Mouse (Mus musculus): ENCODE data around the gene Kalrn. TPM values are rescaled to one million over a fixed set of nuclear protein-coding genes. Genes with fewer than 3 reads are reported as not detected.

Gene Kalrn
- polyA plus RNA-seq, 1 experiment = 3.9 TPM

GRCm38 (mm10) chr16:33939133-33939531 lies 634.2 kb downstream of the Kalrn start:
- no peak for DNase-seq (ENCODE audit: low read depth)

- no peak for DNase-seq (ENCODE audit: low read depth)
Observed at GRCm38 (mm10) chr16:33938311-33939132, 634.8 kb downstream of the Kalrn start.

- no peak for DNase-seq (ENCODE audit: low read depth)
Observed at GRCm38 (mm10) chr16:33937567-33937966, 635.8 kb downstream of the Kalrn start.

GRCm38 (mm10) chr16:33936885-33937284 lies 636.4 kb downstream of the Kalrn start:
- no peak for DNase-seq (ENCODE audit: low read depth)

DNA sequence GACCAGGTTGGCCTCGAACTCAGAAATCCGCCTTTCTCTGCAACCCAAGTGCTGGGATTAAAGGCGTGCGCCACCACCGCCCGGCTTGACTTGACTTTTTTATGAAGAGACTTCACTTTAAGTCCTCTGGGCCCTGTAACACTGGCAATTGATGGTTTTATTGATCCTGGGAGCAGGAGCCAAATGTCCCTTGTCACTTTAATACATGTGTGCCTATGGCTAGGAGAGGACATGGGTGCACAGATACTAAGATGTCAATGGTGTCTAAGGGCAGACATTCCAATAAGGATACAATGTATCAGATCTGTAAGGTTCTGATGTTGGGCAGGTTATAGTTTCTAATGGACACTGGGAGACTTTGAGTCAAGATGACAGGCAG lies 637.9 kb downstream of the Kalrn start:
- DNase-seq (ENCODE audit: low read depth) = no peak

- no peak for DNase-seq (ENCODE audit: low read depth)
Observed at GRCm38 (mm10) chr16:33934701-33935406, 638.5 kb downstream of the Kalrn start.

DNA sequence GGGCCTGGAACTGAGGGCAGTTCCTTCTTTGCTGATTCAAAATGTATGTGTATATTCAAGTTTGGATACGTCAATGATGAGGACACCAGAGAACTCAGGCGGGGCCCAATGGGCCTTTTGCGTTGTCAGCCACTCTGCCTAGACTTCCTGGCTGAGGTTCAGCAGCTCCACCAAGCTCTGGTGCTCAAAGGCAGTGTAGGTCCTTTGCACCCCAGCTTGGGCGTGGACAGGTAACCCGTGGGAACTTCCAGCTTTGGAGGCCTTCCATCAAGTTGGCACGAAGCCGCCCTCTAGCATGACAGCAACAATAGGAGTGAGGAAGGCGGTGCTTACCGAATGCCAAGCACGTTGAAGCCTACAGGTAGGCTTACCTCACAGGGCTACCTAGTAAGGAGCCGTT lies 639.9 kb downstream of the Kalrn start:
- no peak for DNase-seq (ENCODE audit: low read depth)

DNA sequence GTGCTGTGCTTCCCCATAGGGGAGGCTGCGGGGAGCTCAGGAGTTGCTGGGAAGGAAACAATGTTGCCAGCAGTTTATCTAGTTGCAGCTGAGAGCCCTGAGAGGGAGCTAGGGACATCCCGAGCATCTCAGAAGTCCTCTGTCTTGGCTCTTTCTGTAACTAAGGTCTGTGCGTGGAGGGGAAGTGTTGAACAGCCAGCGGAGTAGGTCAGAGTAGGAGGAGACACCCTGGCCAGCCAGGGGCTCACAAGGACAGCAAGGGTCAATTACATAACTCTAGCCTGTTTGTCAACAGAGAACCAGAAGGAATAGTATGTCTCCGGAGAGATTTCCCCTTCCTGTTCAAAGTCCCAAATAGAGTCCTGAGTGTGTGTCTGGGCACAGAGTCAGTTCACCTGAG lies 641.2 kb downstream of the Kalrn start:
- no peak for DNase-seq (ENCODE audit: low read depth)

DNA sequence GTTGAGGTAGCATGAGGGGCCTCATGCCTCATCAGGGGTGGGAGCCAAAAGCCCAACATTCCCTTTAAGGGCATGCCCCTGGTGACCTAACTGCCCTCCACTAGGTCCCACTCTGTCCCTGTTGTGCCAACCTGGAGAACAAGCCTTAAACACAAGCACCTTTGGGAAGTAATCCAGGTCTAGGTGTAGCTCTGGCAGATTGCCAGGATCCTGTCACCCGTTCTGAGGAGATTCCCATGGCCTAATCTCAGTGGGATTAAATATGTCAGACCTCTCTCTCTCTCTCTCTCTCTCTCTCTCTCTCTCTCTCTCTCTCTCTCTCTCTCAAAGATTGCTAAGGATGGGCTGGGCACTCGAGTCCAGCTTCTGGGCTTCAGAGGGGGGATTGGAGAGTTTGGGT lies 641.6 kb downstream of the Kalrn start:
- DNase-seq (ENCODE audit: low read depth) = no peak

GRCm38 (mm10) chr16:33930785-33931184 lies 642.5 kb downstream of the Kalrn start:
- no peak for DNase-seq (ENCODE audit: low read depth)

DNA sequence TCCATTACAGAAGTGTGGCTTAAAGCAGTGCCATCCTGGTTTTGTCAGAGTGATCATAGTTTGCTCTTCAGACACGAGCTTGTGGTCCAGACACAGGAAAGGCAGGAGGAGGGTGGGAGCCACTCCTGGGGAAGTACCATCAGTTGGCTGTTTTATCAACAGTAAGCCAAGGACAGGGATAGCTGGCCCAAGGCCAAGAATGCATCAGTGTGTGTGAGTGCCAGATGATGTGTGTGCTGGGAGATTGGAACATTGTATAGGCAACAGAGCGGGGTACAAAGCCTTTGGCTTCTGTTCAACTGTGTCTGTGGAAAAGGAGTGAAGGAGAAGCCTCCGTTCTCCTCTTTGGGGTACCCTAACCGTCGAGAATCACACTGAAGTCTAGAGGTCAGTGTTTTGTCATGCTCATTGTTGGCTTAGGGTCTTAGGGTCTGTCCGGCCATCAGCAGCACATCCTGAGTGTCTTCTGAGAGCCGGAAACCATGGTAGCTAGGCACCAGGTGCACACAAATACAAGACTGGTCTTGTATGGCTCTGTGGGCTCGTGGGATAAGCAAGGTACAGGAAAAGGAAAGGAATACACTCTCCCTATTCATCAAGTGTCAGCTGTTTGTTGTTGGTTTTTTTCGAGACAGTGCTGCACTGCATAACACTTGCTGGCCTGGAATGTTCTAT lies 644.4 kb downstream of the Kalrn start:
- DNase-seq (ENCODE audit: low read depth) = no peak

DNA sequence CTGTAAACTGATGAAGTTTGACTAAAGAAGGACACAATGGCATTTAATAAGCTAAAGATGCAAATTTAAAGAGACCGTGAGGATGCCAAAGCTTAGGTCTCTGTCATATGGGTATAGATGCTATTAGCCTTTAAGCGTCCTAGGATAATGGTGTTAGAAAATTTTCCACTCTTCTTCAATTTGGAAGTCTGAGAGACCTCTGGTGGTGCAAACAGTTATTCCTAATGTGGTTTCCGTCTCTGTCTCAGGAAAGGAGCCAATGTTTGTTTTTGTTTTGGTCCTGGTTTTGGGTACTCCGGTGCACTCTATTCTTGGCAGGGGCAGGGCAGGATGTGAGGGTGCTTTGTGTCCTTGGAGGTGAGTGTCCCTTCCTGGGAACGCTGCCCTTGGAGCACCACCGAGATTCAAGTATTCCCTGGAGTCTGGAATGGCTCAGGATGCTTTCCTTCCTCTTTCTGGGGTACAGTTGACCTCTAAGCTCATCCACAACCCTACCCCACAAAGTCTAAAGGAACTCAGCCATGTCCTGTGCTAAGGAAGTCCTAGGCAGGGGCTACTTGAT lies 646.0 kb downstream of the Kalrn start:
- no peak for DNase-seq (ENCODE audit: low read depth)

DNA sequence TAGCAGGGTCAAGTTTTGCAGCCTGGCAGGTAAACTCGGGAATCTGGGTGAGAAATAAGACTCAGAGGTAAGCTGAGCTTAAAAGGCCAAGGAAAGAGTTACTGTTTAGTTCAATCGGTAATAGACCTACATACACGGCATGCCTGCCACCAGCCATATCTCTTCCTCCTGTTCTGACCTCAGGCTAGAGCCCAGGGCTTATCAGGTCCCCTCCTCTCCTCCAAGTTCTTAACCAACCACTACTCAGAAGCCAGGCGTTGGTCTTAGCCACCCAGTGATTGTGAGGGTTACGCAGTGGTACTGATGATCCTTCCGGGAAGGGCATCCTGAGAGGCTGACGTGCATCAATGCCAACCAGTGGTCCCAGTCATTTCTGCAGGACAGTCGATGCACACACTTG lies 649.6 kb downstream of the Kalrn start:
- no peak for DNase-seq (ENCODE audit: low read depth)

DNA sequence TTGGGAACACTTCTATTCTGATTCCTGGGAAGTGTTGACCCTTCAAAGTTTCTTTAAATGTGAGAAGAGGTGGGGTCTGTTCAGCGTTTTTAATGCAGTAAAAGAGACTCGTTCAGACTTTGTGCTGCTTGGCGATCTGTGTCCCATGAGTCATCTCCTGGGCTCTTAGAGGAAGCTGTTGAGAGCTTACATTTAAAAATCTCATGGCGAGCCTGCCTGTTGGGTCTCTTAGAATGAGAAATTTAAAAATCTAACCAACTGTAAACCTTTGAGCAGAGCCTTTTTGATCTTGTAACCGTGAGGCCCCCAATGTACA lies 650.4 kb downstream of the Kalrn start:
- DNase-seq (ENCODE audit: low read depth) = no peak

DNA sequence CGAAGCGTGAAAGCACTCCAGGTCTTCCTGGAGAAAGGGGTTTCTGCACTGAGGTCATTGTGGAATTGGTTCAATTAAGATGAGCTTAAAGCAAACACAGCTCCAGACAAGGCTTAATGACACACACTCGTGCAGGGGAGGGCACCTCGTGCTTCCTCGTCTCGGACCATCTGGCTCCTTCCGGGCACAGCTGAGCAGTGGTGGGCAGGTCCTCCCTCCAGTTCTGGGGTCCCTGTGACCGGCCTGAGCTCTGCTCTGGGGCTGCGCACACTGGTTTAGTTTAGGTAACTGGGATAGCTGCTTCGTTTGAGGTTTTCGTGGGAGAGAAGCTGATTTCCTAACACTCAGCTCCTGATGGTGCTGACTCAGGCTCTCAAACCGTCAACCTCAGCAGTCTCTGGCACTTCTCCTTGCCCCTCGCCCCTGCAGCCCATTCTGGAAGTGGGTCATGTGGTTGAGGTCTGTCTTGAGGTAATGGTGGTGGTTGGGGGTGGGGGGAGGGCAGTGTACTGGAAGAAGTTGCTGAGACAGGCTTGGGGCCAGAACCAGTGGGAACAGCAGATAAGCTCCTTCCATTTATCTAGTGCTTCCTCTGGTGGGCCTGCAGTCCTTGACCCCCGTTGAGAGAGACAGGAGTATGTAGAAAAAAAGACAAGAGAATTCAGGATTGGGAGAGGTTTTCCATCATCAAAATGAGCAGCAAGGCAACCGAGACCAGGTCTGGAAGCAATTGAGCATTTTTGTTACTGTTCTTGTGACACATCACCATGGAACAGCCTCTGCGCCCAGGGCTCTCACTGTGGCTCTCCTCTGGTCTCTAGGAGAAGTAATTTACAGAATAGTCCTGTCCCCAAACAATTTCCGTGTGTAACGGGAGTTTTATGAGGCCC lies 651.0 kb downstream of the Kalrn start:
- no peak for DNase-seq (ENCODE audit: low read depth)

DNA sequence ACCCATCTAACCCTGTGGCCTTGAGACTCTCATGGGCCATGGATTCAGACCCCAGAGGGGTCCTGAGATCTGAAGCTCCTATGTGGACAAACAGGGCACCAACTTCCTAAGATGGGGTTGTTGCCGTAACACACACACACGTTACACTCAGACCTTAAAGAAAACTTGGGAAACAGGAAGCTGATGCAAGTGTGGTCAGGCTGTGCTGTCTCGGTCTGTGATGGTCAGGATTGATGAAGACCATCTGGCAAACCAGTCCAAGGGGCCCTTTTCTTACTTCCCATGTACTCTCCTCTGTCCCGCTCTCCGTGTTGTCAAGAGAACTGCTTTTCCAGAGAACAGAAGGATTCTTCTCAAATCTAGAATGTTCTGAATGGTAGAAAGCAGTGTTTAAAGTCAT lies 651.8 kb downstream of the Kalrn start:
- DNase-seq (ENCODE audit: low read depth) = no peak

Other genes starting within 250 kb of the Kalrn start
- 1.3 and 1.9 TPM in 2 replicates for gene Ropn1, start 76.4 kb upstream of the Kalrn start, polyA plus RNA-seq (2012; rRNA removed)
- gene Ccdc14, start 117.1 kb upstream of the Kalrn start, polyA plus RNA-seq (2012; rRNA removed) = 1.6 and 1.7 TPM in 2 replicates
- gene Mylk, start 171.7 kb upstream of the Kalrn start, polyA plus RNA-seq (2012; rRNA removed) = 243 and 264 TPM in 2 replicates